Mouse (Mus musculus) kidney, embryonic 16.5 days (tissue): ENCODE measurements around the gene Olfr1373. TPM values are rescaled to one million over a fixed set of nuclear protein-coding genes. Genes with fewer than 3 reads are reported as not detected.
"Not testable (repeated sequence)": the region's sequence is repeated elsewhere in the genome, so short reads cannot be mapped to it uniquely, and the experiment has no call there.

Experiments
- ATAC-seq: fragments of 200-750 bp; cut with Nextera tagmentation; 2 replicates; pipeline ENCODE4 v1.8.0; 2017; ENCODE audit warnings: moderate TSS enrichment; ENCODE audit not compliant: low FRiP score, low TSS enrichment
- H3K27ac ChIP-seq: fragments of 300-500 bp; sonication (generic); 2 replicates; pipeline ENCODE4 v1.5.1; 2014; ENCODE audit warnings: low read length
- H3K27me3 ChIP-seq: fragments of 300-500 bp; sonication (generic); 2 replicates; pipeline ENCODE4 v1.6.1; 2014; ENCODE audit warnings: low read length, control low read depth, mixed read lengths; ENCODE audit not compliant: insufficient read depth
- H3K36me3 ChIP-seq: fragments of 300-500 bp; sonication (generic); 2 replicates; pipeline ENCODE4 v1.6.1; 2014; ENCODE audit warnings: low read length, control low read depth, mixed read lengths; ENCODE audit not compliant: insufficient read depth
- H3K4me1 ChIP-seq: fragments of 300-500 bp; sonication (generic); 2 replicates; pipeline ENCODE4 v1.6.1; 2014; ENCODE audit warnings: low read length, control low read depth, mixed read lengths; ENCODE audit not compliant: insufficient read depth
- H3K4me2 ChIP-seq: fragments of 300-500 bp; sonication (generic); replicated peaks from 2 replicates; pipeline ENCODE4 v1.6.1; 2014; ENCODE audit warnings: low read depth, low read length
- H3K4me3 ChIP-seq: fragments of 300-500 bp; sonication (generic); 2 replicates; pipeline ENCODE4 v1.5.1; 2014; ENCODE audit warnings: mild to moderate bottlenecking, low read length
- H3K9ac ChIP-seq: fragments of 300-500 bp; sonication (generic); replicated peaks from 2 replicates; pipeline ENCODE4 v1.6.1; 2014; ENCODE audit warnings: low read length
- H3K9me3 ChIP-seq: fragments of 300-500 bp; sonication (generic); 2 replicates; pipeline ENCODE4 v1.6.1; 2016; ENCODE audit warnings: low read length, control low read depth
- WGBS: fragments of 180-500 bp; shearing (Covaris S2); extraction: QIAGEN DNeasy Blood & Tissue Kit; methylation state at CpG from one replicate; pipeline ENCODE4 v1.1.7; 2014; 5-methylcytosine and 5-hydroxymethylcytosine counted together
- polyA plus RNA-seq: library from polyadenylated mRNA; unstranded; fragments of >200 nt; fragmentation: Nextera tagmentation; extraction: Ambion mirVana; gene quantifications from 2 replicates; pipeline ENCODE4 v1.2.1, GENCODE M21; 2015

The Olfr1373 gene
- not detected in 2 replicates for polyA plus RNA-seq

DNA sequence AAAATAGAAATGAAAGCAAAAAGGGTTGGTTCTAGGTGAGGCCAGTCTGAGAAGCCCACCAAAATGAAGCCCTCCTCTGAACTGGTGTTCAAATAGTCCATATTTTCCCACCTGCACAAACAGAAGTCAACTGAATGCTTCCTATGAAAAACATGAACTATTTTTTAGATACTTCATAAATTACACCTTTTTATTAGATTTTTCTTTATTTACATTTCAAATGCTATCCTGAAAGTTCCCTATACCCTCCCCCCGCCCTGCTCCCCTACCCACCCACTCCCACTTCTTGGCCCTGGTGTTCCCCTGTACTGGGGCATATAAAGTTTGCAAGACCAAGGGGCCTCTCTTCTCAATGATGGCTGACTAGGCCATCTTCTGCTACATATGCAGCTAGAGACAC is at the start of gene Olfr1373:
Gene Olfr1373, minus strand, starts transcription at position 101 of the 400 bp plus-strand sequence.
- H3K9ac ChIP-seq, H3K4me1 ChIP-seq, H3K4me2 ChIP-seq, H3K9me3 ChIP-seq, H3K4me3 ChIP-seq, ATAC-seq, H3K27ac ChIP-seq, H3K27me3 ChIP-seq, H3K36me3 ChIP-seq: not testable (repeated sequence)
- WGBS = 100% methylated on average over 1 of the region's 1 CpGs

DNA sequence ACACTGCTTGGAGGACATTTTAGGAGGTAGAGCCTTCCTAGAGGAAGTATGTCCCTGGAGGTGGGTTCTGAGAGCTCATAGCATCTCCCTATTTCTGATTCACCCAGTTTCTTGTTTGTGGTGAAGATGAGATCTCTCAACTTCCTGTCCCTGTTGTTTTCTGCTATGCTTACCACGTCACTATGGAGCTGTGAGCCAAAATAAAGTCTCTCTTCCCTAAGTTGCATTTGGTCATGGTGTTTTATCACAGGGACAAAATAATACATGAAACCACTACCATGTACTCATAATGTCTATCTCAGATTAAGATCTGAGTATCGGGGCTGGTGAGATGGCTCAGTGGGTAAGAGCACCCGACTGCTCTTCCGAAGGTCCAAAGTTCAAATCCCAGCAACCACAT is 35.3 kb upstream of the Olfr1373 start:
- H3K9me3 ChIP-seq, H3K36me3 ChIP-seq, H3K27me3 ChIP-seq, ATAC-seq, H3K4me3 ChIP-seq, H3K4me1 ChIP-seq, H3K9ac ChIP-seq, H3K4me2 ChIP-seq, H3K27ac ChIP-seq: not testable (repeated sequence)
- 90% methylated on average over 4 of the region's 4 CpGs for WGBS

DNA sequence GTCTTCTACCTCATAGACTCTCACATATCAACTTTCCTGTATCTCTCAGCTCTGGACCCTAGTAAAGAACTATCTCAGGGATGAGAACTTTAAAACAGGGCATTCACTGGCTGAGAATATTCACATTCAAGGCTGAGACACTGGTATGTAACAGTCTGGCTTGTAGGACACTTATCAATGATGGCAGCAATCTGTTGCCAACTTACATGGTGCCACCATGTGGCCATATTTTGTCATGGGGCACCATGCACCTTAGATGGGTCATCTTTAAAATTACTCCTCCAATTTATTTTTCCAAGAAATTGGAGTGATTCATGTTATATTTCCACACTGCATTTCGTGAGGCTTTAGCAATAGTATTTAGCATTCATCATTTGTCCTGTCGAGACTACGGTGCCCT is 34.6 kb upstream of the Olfr1373 start:
- H3K9me3 ChIP-seq, H3K4me2 ChIP-seq, H3K27me3 ChIP-seq, H3K36me3 ChIP-seq, ATAC-seq, H3K9ac ChIP-seq, H3K4me3 ChIP-seq, H3K27ac ChIP-seq, H3K4me1 ChIP-seq: not testable (repeated sequence)
- 100% methylated on average over 1 of the region's 3 CpGs for WGBS

DNA sequence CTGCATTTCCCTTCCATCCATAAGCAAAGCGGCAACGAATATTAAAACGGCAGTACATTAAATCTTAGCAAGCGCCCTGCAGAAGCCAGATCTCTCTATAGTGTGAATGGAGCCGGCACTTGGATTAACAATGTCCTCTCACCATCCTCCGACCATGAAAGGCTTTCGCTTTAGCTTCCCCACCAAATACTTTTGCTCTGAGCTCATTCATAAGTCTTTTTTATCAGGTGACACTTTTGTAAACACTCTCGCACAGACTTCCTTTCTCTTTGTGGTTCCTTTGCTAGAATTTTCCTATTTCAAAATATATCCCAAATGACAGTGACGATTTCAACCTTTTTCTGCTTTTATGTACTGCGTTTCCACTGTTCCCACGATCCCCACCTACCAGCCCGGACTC is 23.1 kb upstream of the Olfr1373 start:
- Histone ChIP-seq H3K27ac (no peak overlapping the region), H3K4me2 (peak overlapping the region; percentile 77), H3K4me1 (no peaks in the 10 kb centered on the region), H3K36me3 (no peaks in the 10 kb centered on the region), H3K9ac (peak overlapping the region; percentile 55; the same call in 1 of the 2 replicates), H3K4me3 (peak overlapping the region; percentile 58), H3K27me3 (peaks cover 21% of the 10 kb centered on the region), H3K9me3 (no peaks in the 10 kb centered on the region)
- ATAC-seq = 0 out of 2 replicates have a peak, but pooled peaks have one; percentile 12
- 14% methylated on average over 12 of the region's 12 CpGs for WGBS

DNA sequence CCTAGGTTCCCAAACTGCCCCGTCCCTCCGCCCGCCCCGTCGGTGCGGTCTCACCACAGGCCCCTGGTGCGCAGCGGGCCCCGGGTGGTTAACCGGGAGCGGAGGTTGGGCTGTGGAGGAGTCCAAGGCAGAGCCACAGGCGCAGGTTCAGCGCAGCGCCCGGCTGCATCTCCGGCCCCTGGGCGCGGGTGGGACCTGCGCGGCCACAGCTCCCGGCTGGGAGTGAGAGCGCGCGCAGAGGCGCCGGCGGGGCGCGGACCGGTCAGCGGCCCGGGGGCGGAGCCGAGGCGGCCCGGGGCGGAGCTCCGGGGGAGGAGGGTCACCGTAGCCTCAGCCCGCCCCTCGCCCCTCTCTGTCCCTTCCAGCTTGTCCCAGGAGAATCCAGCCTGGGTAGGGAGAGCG is 22.6 kb upstream of the Olfr1373 start:
- H3K27ac ChIP-seq, H3K9me3 ChIP-seq, H3K36me3 ChIP-seq, H3K4me1 ChIP-seq: not testable (repeated sequence)
- ATAC-seq = peak; percentile 88
- Histone ChIP-seq H3K27me3 (peaks cover 21% of the 10 kb centered on the region), H3K4me3 (peak overlapping the region; percentile 58), H3K9ac (peak overlapping the region; percentile 64), H3K4me2 (peak overlapping the region; percentile 77)
- 1% methylated on average over 28 of the region's 42 CpGs for WGBS

DNA sequence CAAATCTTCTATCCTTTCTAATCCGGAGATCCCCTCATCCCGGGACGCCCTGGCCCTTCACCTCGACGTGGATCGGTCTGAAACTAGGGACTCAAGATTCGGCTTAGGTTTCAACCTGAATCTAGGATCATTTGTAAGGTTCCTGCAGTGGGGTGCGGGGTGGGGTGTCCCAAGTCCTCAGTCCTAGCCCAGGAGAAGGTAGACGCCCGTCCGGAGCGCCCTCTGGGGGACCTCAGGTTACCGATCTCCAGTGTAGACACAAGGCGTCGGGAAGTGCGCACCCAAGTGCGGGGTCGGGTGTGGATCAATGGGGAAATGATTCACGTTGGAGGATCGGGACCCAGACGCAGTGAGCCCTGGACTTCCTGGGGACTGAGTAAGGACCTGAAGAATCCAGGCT is 21.8 kb upstream of the Olfr1373 start:
- ATAC-seq = no peak
- under 1% methylated on average over 21 of the region's 21 CpGs for WGBS

DNA sequence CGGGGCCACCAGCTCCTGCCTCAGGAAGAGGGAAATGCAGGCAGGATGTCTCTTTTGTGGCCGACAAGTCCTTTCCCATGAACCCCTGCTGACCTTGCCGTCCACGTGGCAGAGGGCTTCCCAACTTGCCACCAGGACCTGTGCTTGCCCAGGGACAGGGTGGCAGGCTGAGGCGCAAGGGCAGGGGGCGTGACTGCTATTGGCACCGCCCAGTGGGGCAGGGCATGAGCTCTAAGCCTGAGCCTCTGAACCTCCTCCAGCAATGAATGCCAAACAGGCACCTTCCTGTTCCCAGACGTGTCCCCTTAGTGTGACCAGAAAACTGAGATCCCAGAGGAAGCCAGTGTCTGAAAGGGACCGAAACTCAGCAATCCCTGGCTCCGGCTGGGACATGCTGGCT is 18.6 kb upstream of the Olfr1373 start:
- no peak; the same call in 1 of the 2 replicates for ATAC-seq
- 40% methylated on average over 10 of the region's 10 CpGs for WGBS
- Histone ChIP-seq H3K4me3 (no peak overlapping the region), H3K9me3 (no peaks in the 10 kb centered on the region), H3K9ac (no peak overlapping the region), H3K27me3 (peaks cover 10% of the 10 kb centered on the region), H3K4me1 (no peaks in the 10 kb centered on the region), H3K36me3 (no peaks in the 10 kb centered on the region), H3K4me2 (no peak overlapping the region), H3K27ac (no peak overlapping the region)

More for the DNA sequence above, 21.8 kb upstream of the Olfr1373 start:
- H3K27me3 ChIP-seq = peaks cover 21% of the 10 kb centered on the region
- H3K4me1 ChIP-seq = no peaks in the 10 kb centered on the region
- H3K9ac ChIP-seq = no peak overlapping the region
- H3K4me3 ChIP-seq = peak overlapping the region; percentile 58
- H3K27ac ChIP-seq = no peak overlapping the region
- no peaks in the 10 kb centered on the region for H3K36me3 ChIP-seq
- no peaks in the 10 kb centered on the region for H3K9me3 ChIP-seq
- peak overlapping the region; percentile 77 for H3K4me2 ChIP-seq

DNA sequence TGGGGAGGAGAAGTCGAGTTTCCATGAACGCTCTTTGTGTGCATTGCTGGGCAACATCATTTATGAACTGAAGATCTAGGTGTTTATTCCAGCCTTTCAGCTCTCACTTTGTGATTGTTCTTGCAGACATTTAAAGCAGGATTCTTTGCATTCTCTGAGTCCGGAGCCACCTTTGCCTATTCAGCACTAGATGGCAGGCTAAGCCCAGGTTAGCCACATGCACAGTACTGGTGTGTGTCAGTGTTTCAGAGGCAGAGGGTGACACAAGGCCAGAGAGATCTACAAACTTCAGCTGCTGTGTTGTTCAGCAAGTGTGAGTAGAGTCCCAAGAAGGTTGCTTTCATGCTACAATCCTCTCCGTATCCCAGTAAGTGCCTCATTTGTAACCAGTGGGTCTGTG is 1.7 kb downstream of the Olfr1373 start:
- H3K9ac ChIP-seq, H3K36me3 ChIP-seq, H3K9me3 ChIP-seq, H3K4me2 ChIP-seq, H3K27me3 ChIP-seq, H3K4me3 ChIP-seq, H3K4me1 ChIP-seq, H3K27ac ChIP-seq: not testable (repeated sequence)
- WGBS = 30% methylated on average over 4 of the region's 4 CpGs
- ATAC-seq = peak; percentile 79; the same call in 1 of the 2 replicates

GRCm38 (mm10) chr11:52130451-52131068 is 14.8 kb downstream of the Olfr1373 start:
- Histone ChIP-seq H3K36me3 (peaks cover under 1% of the 10 kb centered on the region; the same call in 1 of the 2 replicates), H3K4me3 (no peak overlapping the region), H3K4me2 (no peak overlapping the region), H3K27ac (no peak overlapping the region), H3K27me3 (no peaks in the 10 kb centered on the region), H3K9ac (no peak overlapping the region), H3K4me1 (no peaks in the 10 kb centered on the region), H3K9me3 (peaks cover 5% of the 10 kb centered on the region)
- WGBS = 75% methylated on average over 7 of the region's 7 CpGs
- peak; percentile 51; the same call in 1 of the 2 replicates for ATAC-seq

DNA sequence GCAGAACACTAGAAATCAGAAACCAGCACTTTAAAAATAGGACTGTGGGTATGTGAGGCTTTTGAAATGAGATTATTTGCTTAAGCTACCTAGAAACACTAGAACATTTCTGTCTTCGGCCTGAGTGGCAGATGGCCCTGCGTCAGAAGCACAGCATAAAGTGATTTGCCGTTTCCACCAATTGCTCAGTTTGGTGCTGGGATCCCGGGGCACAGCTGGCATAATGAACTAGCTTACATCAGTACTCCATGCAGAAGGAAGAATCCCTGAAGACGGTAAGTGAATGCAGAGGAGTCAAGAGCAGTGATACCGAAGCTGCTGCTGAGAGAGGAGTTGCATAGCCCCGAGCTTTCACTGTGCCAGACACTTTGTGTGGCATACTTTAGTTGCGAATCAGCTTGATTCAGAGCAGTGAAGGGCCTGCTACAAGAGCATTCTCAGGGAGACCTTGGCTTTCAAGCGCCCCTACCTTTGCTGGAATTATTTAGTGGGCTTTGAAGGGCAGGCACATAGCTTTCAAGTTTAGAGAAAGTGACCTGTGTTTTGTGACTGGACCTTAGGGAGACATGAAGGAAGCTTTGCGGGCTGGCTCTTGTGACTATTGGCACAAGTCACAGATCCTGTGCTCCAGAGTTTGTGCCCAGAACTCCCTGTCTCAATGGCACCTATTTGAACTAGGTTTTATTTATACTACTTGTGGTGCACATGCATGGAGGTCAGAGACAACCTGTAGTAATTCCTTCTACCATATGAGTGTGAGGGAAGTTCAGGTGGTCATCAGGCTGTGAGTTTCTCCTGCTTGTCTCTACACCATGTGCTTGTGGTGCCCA is 15.5 kb downstream of the Olfr1373 start:
- no peaks in the 10 kb centered on the region for H3K4me1 ChIP-seq
- H3K4me3 ChIP-seq = no peak overlapping the region
- no peak overlapping the region for H3K4me2 ChIP-seq
- H3K36me3 ChIP-seq = peaks cover 6% of the 10 kb centered on the region
- H3K27me3 ChIP-seq = no peaks in the 10 kb centered on the region
- H3K9ac ChIP-seq = no peak overlapping the region
- 76% methylated on average over 10 of the region's 10 CpGs for WGBS
- H3K27ac ChIP-seq = no peak overlapping the region
- no peak for ATAC-seq
- H3K9me3 ChIP-seq = no peaks in the 10 kb centered on the region
